Mouse (Mus musculus) CH12.LX (cell line): ENCODE data around the gene Ptprcap. TPM values are rescaled to one million over a fixed set of nuclear protein-coding genes. Genes with fewer than 3 reads are reported as not detected.

ENCODE experiments used
- DNase-seq: peaks from one replicate; pipeline ENCODE4 v3.0.0-alpha.2; 2013; ENCODE audit errors: extremely low read depth
- H3K27ac ChIP-seq: 2 replicates; pipeline ENCODE4 v1.5.1; 2012; ENCODE audit warnings: low read depth, mild to moderate bottlenecking, control low read depth, moderate library complexity; ENCODE audit not compliant: insufficient read depth
- H3K27me3 ChIP-seq: replicated peaks from 2 replicates; pipeline ENCODE3; 2012; ENCODE audit warnings: inconsistent platforms
- H3K36me3 ChIP-seq, 2 experiments: replicated peaks in 1 of 2; 2 replicates each; pipeline versions ENCODE3 to v1.6.1; 2012; ENCODE audit warnings: inconsistent platforms in 1 of 2, low read length in 1 of 2, mild to moderate bottlenecking in 1 of 2, mixed read lengths in 1 of 2, moderate library complexity in 1 of 2; ENCODE audit not compliant: control insufficient read depth in 1 of 2, insufficient read depth in 1 of 2
- H3K4me1 ChIP-seq, 2 experiments: 2 replicates each; pipeline ENCODE4 v1.6.1; 2012; ENCODE audit warnings: inconsistent platforms in 1 of 2, moderate library complexity in 1 of 2; ENCODE audit not compliant: insufficient read depth in 2 of 2, control insufficient read depth in 1 of 2
- H3K4me2 ChIP-seq: 2 replicates; pipeline ENCODE4 v1.6.1; 2012; ENCODE audit warnings: low read depth, mild to moderate bottlenecking, control low read depth; ENCODE audit not compliant: poor library complexity, insufficient read depth, severe bottlenecking
- H3K4me3 ChIP-seq, 3 experiments: fragments of 150-350 bp in 1 of 3; sonication (generic) in 1 of 3; replicated peaks in 1 of 3; 2 replicates each; pipeline versions ENCODE3 to v1.5.1; 2011 to 2012; ENCODE audit warnings: low read depth in 2 of 3, low read length in 2 of 3, mild to moderate bottlenecking in 2 of 3, moderate library complexity in 2 of 3, control low read depth in 1 of 3, improper control_type of control experiment in 1 of 3, inconsistent platforms in 1 of 3, mixed read lengths in 1 of 3; ENCODE audit not compliant: poor library complexity in 1 of 3
- H3K79me2 ChIP-seq: replicated peaks from 2 replicates; pipeline ENCODE4 v1.6.1; 2012; ENCODE audit warnings: mild to moderate bottlenecking, moderate library complexity; ENCODE audit not compliant: control insufficient read depth, poor library complexity, insufficient read depth, severe bottlenecking; ENCODE audit errors: extremely low read depth
- H3K9ac ChIP-seq: 2 replicates; pipeline ENCODE4 v1.6.1; 2012; ENCODE audit warnings: low read depth, mild to moderate bottlenecking, control low read depth, moderate library complexity; ENCODE audit not compliant: insufficient read depth
- H3K9me3 ChIP-seq: replicated peaks from 2 replicates; pipeline ENCODE3; 2012; ENCODE audit warnings: low read length, inconsistent platforms, mixed read lengths
- BHLHE40 ChIP-seq: IDR thresholded peaks from 2 replicates; pipeline ENCODE4 v1.6.1; 2011; ENCODE audit warnings: mild to moderate bottlenecking, low read depth, low read length, improper control_type of control experiment
- CTCF ChIP-seq, 2 experiments: IDR thresholded peaks in 1 of 2; conservative IDR thresholded peaks in 1 of 2; 2 replicates each; pipeline ENCODE4 v1.5.1; 2011 to 2012; ENCODE audit warnings: low read depth in 2 of 2, low read length in 2 of 2, improper control_type of control experiment in 1 of 2, inconsistent platforms in 1 of 2, mild to moderate bottlenecking in 1 of 2, moderate library complexity in 1 of 2
- E2F4 ChIP-seq: IDR thresholded peaks from 2 replicates; pipeline ENCODE4 v1.6.1; 2011; ENCODE audit warnings: low read depth, low read length, improper control_type of control experiment; ENCODE audit not compliant: insufficient replicate concordance
- ELF1 ChIP-seq: IDR thresholded peaks from 2 replicates; pipeline ENCODE4 v1.6.1; 2014; ENCODE audit warnings: low read depth, mild to moderate bottlenecking, inconsistent platforms, low read length, improper control_type of control experiment
- EP300 ChIP-seq: IDR thresholded peaks from 2 replicates; pipeline ENCODE4 v1.6.1; 2011; ENCODE audit warnings: low read length, improper control_type of control experiment
- GABPA ChIP-seq: IDR thresholded peaks from 2 replicates; pipeline ENCODE4 v1.6.1; 2012; ENCODE audit warnings: low read depth, low read length, improper control_type of control experiment, inconsistent platforms; ENCODE audit not compliant: insufficient replicate concordance
- HCFC1 ChIP-seq: IDR thresholded peaks from 2 replicates; pipeline ENCODE4 v1.6.1; 2012; ENCODE audit warnings: low read depth, mild to moderate bottlenecking, inconsistent platforms, low read length, improper control_type of control experiment
- IRF4 ChIP-seq: IDR thresholded peaks from 2 replicates; pipeline ENCODE4 v1.6.1; 2014; ENCODE audit warnings: low read depth, mild to moderate bottlenecking, inconsistent platforms, low read length, improper control_type of control experiment
- JUN ChIP-seq: IDR thresholded peaks from 2 replicates; pipeline ENCODE4 v1.6.1; 2011; ENCODE audit warnings: low read depth, mild to moderate bottlenecking, low read length, improper control_type of control experiment, moderate library complexity; ENCODE audit not compliant: insufficient read depth
- JUND ChIP-seq: conservative IDR thresholded peaks from 2 replicates; pipeline ENCODE4 v1.6.1; 2011; ENCODE audit warnings: low read depth, low read length, improper control_type of control experiment
- MAFK ChIP-seq: IDR thresholded peaks from 2 replicates; pipeline ENCODE4 v1.6.1; 2011; ENCODE audit warnings: low read length, improper control_type of control experiment; ENCODE audit not compliant: insufficient replicate concordance
- MAZ ChIP-seq: IDR thresholded peaks from 2 replicates; pipeline ENCODE4 v1.6.1; 2012; ENCODE audit warnings: low read depth, mild to moderate bottlenecking, inconsistent platforms, low read length, improper control_type of control experiment, moderate library complexity
- MXI1 ChIP-seq: IDR thresholded peaks from 2 replicates; pipeline ENCODE4 v1.6.1; 2011; ENCODE audit warnings: mild to moderate bottlenecking, low read depth, low read length, improper control_type of control experiment
- NRF1 ChIP-seq: IDR thresholded peaks from 2 replicates; pipeline ENCODE4 v1.6.1; 2014; ENCODE audit warnings: low read depth, mild to moderate bottlenecking, inconsistent platforms, low read length, improper control_type of control experiment, moderate library complexity
- PAX5 ChIP-seq: IDR thresholded peaks from 2 replicates; pipeline ENCODE4 v1.6.1; 2012; ENCODE audit warnings: low read length, inconsistent platforms, mixed read lengths
- RAD21 ChIP-seq: IDR thresholded peaks from 2 replicates; pipeline ENCODE4 v1.6.1; 2011; ENCODE audit warnings: low read depth, mild to moderate bottlenecking, low read length, improper control_type of control experiment, moderate library complexity
- RCOR1 ChIP-seq: conservative IDR thresholded peaks from 2 replicates; pipeline ENCODE4 v1.6.1; 2012; ENCODE audit warnings: low read depth, mild to moderate bottlenecking, inconsistent platforms, low read length, improper control_type of control experiment
- SMC3 ChIP-seq: IDR thresholded peaks from 2 replicates; pipeline ENCODE4 v1.6.1; 2011; ENCODE audit warnings: low read depth, low read length, improper control_type of control experiment
- TBP ChIP-seq: conservative IDR thresholded peaks from 2 replicates; pipeline ENCODE4 v1.6.1; 2011; ENCODE audit warnings: low read depth, low read length, improper control_type of control experiment
- TCF12 ChIP-seq: IDR thresholded peaks from 2 replicates; pipeline ENCODE4 v1.6.1; 2014; ENCODE audit warnings: low read depth, mild to moderate bottlenecking, inconsistent platforms, low read length, improper control_type of control experiment
- USF1 ChIP-seq: IDR thresholded peaks from 2 replicates; pipeline ENCODE4 v1.6.1; 2014; ENCODE audit warnings: low read depth, mild to moderate bottlenecking, inconsistent platforms, low read length, improper control_type of control experiment
- ZMIZ1 ChIP-seq: IDR thresholded peaks from 2 replicates; pipeline ENCODE4 v1.6.1; 2012; ENCODE audit warnings: low read depth, mild to moderate bottlenecking, inconsistent platforms, low read length, improper control_type of control experiment
- ZNF384 ChIP-seq: IDR thresholded peaks from 2 replicates; pipeline ENCODE4 v1.6.1; 2012; ENCODE audit warnings: low read depth, low read length, improper control_type of control experiment, inconsistent platforms
- dilution Hi-C: fragments of 300-500 bp; cut with MboI; formaldehyde crosslinking; loops from 2 replicates; pipeline ENCODE4 v1.14.3; 2020; ENCODE audit warnings: low sequenced_read_pairs; ENCODE audit not compliant: extremely low pct_unique_long_range_greater_than_20kb, extremely low pct_ligation_motif_present
- in situ Hi-C: fragments of 300-500 bp; cut with MboI; formaldehyde crosslinking; loops from 3 replicates; pipeline ENCODE4 v1.14.3; 2019; ENCODE audit warnings: low sequenced_read_pairs, low pct_ligation_motif_present, low pct_unique_long_range_greater_than_20kb, mixed read lengths
- polyA plus RNA-seq: library from polyadenylated mRNA; unstranded; fragments of >175 nt; gene quantifications from 2 replicates; pipeline ENCODE4 v1.2.1, GENCODE M21; 2012; ENCODE audit warnings: low read depth; ENCODE audit not compliant: insufficient read length
- total RNA-seq, 2 experiments: library from RNA; depleted of rRNA; stranded (reverse); fragments of 300-350 nt in 1 of 2; fragments of >200 nt in 1 of 2; gene quantifications; 2 replicates each; pipeline ENCODE4 v1.2.3; 2012 to 2014

Gene Ptprcap
- total and polyA plus RNA-seq, 3 experiments: 343 to 447 (median 438) TPM

DNA sequence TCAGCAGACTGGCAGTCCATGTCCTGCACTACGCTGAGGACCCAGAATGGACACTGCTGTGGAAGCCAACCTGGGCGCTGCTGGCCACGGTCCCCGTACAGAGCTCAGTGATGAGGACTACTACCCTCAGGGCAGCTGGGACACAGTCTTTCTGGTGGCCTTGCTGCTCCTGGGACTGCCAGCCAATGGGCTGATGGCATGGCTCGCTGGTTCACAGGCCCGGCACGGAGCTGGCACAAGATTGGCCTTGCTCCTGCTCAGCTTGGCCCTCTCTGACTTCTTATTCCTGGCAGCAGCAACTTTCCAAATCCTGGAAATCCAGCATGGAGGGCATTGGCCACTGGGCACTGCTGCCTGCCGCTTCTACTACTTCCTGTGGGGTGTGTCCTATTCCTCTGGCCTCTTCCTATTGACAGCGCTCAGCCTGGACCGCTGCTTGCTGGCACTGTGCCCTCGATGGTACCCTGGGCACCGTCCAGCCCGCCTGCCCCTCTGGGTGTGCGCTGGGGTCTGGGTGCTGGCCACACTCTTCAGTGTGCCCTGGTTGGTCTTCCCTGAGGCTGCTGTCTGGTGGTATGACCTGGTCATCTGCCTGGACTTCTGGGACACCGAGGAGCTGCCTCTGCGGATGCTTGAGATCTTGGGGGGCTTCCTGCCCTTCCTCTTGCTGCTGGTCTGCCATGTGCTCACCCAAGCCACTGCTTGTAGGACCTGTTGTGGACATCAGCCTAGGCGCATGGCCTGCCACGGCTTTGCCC, 10.8 kb upstream of the Ptprcap start:
- H3K36me3 ChIP-seq: peaks cover 0 to 39% of the 10 kb centered on the region in 2 experiments
- H3K79me2 ChIP-seq: no peaks in the 10 kb centered on the region
- DNase-seq: no peak
- H3K9ac ChIP-seq: no peak overlapping the region
- no peak overlapping the region for H3K27ac ChIP-seq
- H3K9me3 ChIP-seq: peaks cover 5% of the 10 kb centered on the region
- H3K4me1 ChIP-seq: peaks cover 46 to 93% of the 10 kb centered on the region in 2 experiments
- peak overlapping the region in 1 of 3 experiments; percentile 57 for H3K4me3 ChIP-seq
- in situ Hi-C loops (no loop called here), dilution Hi-C loops (no loop called here)
- H3K27me3 ChIP-seq: no peaks in the 10 kb centered on the region
- no peak overlapping the region for H3K4me2 ChIP-seq
- TF ChIP-seq RCOR1: no peak
- no peak for TF ChIP-seq CTCF (conservative IDR thresholded peaks at IDR 0.05 in 1 of 2, IDR thresholded peaks at IDR 0.05 in 1 of 2; ENCODE audit: low read depth in 2 of 2, low read length in 2 of 2)
- TF ChIP-seq GABPA: no peak

GRCm38 (mm10) chr19:4143759-4144268, 9.6 kb upstream of the Ptprcap start, which contains the start of gene Cabp4:
Gene Cabp4, minus strand, starts transcription at chr19:4144033.
- peaks cover 5% of the 10 kb centered on the region for H3K9me3 ChIP-seq
- peaks cover 41 to 88% of the 10 kb centered on the region in 2 experiments for H3K4me1 ChIP-seq
- peak within 1 kb of the TSS; percentile 47 for H3K9ac ChIP-seq
- peak within 1 kb of the TSS; percentile 90 for H3K27ac ChIP-seq
- in situ Hi-C loops: no loop called here
- H3K36me3 ChIP-seq: peaks cover 0 to 34% of the 10 kb centered on the region in 2 experiments
- H3K27me3 ChIP-seq: no peaks in the 10 kb centered on the region
- TF ChIP-seq MXI1: no peak
- TF ChIP-seq BHLHE40: no peak
- peak; percentile 50 for TF ChIP-seq EP300
- peak; percentile 53; the same call in 1 of the 2 replicates for TF ChIP-seq IRF4
- no peak for TF ChIP-seq ZNF384
- TF ChIP-seq ZMIZ1: no peak
- no peak for TF ChIP-seq USF1
- TF ChIP-seq JUND: no peak
- TF ChIP-seq NRF1: 0 out of 2 replicates have a peak, but pooled peaks have one; percentile 1
- TF ChIP-seq CTCF (conservative IDR thresholded peaks at IDR 0.05 in 1 of 2, IDR thresholded peaks at IDR 0.05 in 1 of 2; ENCODE audit: low read depth in 2 of 2, low read length in 2 of 2): no peak
- no peak for TF ChIP-seq RAD21
- TF ChIP-seq TCF12: no peak
- TF ChIP-seq JUN: no peak
- no peak for TF ChIP-seq SMC3
- TF ChIP-seq TBP: no peak
- TF ChIP-seq ELF1: 0 out of 2 replicates have a peak, but pooled peaks have one; percentile 26
- TF ChIP-seq MAZ: no peak
- TF ChIP-seq MAFK: no peak
- TF ChIP-seq HCFC1: no peak
- no peak for TF ChIP-seq PAX5
- no peak for TF ChIP-seq E2F4
- peak; percentile 29 for DNase-seq
- H3K79me2 ChIP-seq: peaks cover 6% of the 10 kb centered on the region
- dilution Hi-C loops: no loop called here
- peak within 1 kb of the TSS in 2 of 3 experiments; percentile 9 to 57 for H3K4me3 ChIP-seq
- peak within 1 kb of the TSS; percentile 5; the same call in 1 of the 2 replicates for H3K4me2 ChIP-seq
